Mouse (Mus musculus) stomach, postnatal 0 days (tissue): ENCODE results near the gene Timp3. TPM values are rescaled to one million over a fixed set of nuclear protein-coding genes. Genes with fewer than 3 reads are reported as not detected.

Source experiments
- ATAC-seq: fragments of 200-750 bp; cut with Nextera tagmentation; 2 replicates; pipeline ENCODE4 v1.8.0; 2017; ENCODE audit not compliant: low FRiP score, low TSS enrichment
- DNase-seq: peaks from one replicate; pipeline ENCODE4 v3.0.0-alpha.2; 2016; ENCODE audit warnings: low spot score
- H3K27ac ChIP-seq: fragments of 300-500 bp; sonication (generic); replicated peaks from 2 replicates; pipeline ENCODE4 v1.5.1; 2014; ENCODE audit warnings: mild to moderate bottlenecking, control low read depth
- H3K27me3 ChIP-seq: fragments of 300-500 bp; sonication (generic); 2 replicates; pipeline ENCODE4 v1.6.1; 2014; ENCODE audit warnings: low read length; ENCODE audit not compliant: control insufficient read depth, insufficient read depth
- H3K36me3 ChIP-seq: fragments of 300-500 bp; sonication (generic); 2 replicates; pipeline ENCODE4 v1.6.1; 2014; ENCODE audit warnings: low read length, mixed read lengths; ENCODE audit not compliant: control insufficient read depth, insufficient read depth
- H3K4me1 ChIP-seq: fragments of 300-500 bp; sonication (generic); replicated peaks from 2 replicates; pipeline ENCODE4 v1.6.1; 2014; ENCODE audit warnings: antibody characterized with exemption; ENCODE audit not compliant: control insufficient read depth, insufficient read depth
- H3K4me2 ChIP-seq: fragments of 300-500 bp; sonication (generic); replicated peaks from 2 replicates; pipeline ENCODE4 v1.6.1; 2014; ENCODE audit warnings: low read depth, mild to moderate bottlenecking, control low read depth, moderate library complexity
- H3K4me3 ChIP-seq: fragments of 300-500 bp; sonication (generic); 2 replicates; pipeline ENCODE4 v1.5.1; 2014; ENCODE audit warnings: low read depth, low read length, control low read depth
- H3K9ac ChIP-seq: fragments of 300-500 bp; sonication (generic); 2 replicates; pipeline ENCODE4 v1.6.1; 2014; ENCODE audit warnings: mild to moderate bottlenecking, low read length, control low read depth, mixed read lengths
- H3K9me3 ChIP-seq: fragments of 300-500 bp; sonication (generic); 2 replicates; pipeline ENCODE4 v1.6.1; 2016; ENCODE audit warnings: low read length; ENCODE audit not compliant: control insufficient read depth
- CTCF ChIP-seq: IDR thresholded peaks from 2 replicates; pipeline ENCODE4 v1.5.1; 2016; ENCODE audit warnings: antibody characterized with exemption, low read depth, mild to moderate bottlenecking, moderate library complexity
- EP300 ChIP-seq: optimal IDR thresholded peaks from 2 replicates; pipeline ENCODE3; 2016; ENCODE audit warnings: antibody characterized with exemption
- WGBS: fragments of 180-500 bp; shearing (Covaris S2); extraction: QIAGEN DNeasy Blood & Tissue Kit; methylation state at CpG from one replicate; pipeline ENCODE4 v1.1.7; 2014; 5-methylcytosine and 5-hydroxymethylcytosine counted together
- polyA plus RNA-seq: library from polyadenylated mRNA; unstranded; fragments of >200 nt; fragmentation: Nextera tagmentation; extraction: Ambion mirVana; gene quantifications from 2 replicates; pipeline ENCODE4 v1.2.1, GENCODE M21; 2015

The Timp3 gene
- polyA plus RNA-seq = 33.0 and 33.9 TPM in 2 replicates

GRCm38 (mm10) chr10:86300293-86301116 is at the start of gene Timp3:
Gene Timp3, plus strand, starts transcription at chr10:86300372.
- no peaks in the 10 kb centered on the region for H3K4me1 ChIP-seq
- H3K4me2 ChIP-seq = peak within 1 kb of the TSS; percentile 88
- ATAC-seq (peak; percentile 77), DNase-seq (peak; percentile 69)
- no peaks in the 10 kb centered on the region for H3K36me3 ChIP-seq
- WGBS = under 1% methylated on average over 63 of the region's 65 CpGs
- peak; percentile 4; the same call in 1 of the 2 replicates for TF ChIP-seq CTCF
- TF ChIP-seq EP300 = no peak
- H3K9me3 ChIP-seq = no peaks in the 10 kb centered on the region
- H3K4me3 ChIP-seq = peak within 1 kb of the TSS; percentile 73
- H3K27ac ChIP-seq = peak within 1 kb of the TSS; percentile 86
- H3K9ac ChIP-seq = peak within 1 kb of the TSS; percentile 81
- H3K27me3 ChIP-seq = no peaks in the 10 kb centered on the region

GRCm38 (mm10) chr10:86256221-86256620 is 44.0 kb upstream of the Timp3 start:
- Histone ChIP-seq H3K36me3 (no peaks in the 10 kb centered on the region), H3K27ac (no peak overlapping the region), H3K27me3 (no peaks in the 10 kb centered on the region), H3K4me2 (no peak overlapping the region), H3K9ac (no peak overlapping the region), H3K4me3 (no peak overlapping the region), H3K4me1 (no peaks in the 10 kb centered on the region), H3K9me3 (no peaks in the 10 kb centered on the region)
- no peak for ATAC-seq
- DNase-seq = no peak
- WGBS = 53% methylated on average over 4 of the region's 4 CpGs
- TF ChIP-seq EP300 (no peak), CTCF (no peak)

GRCm38 (mm10) chr10:86257045-86257444 is 43.1 kb upstream of the Timp3 start:
- no peak overlapping the region for H3K27ac ChIP-seq
- H3K4me3 ChIP-seq = no peak overlapping the region
- no peaks in the 10 kb centered on the region for H3K27me3 ChIP-seq
- H3K4me1 ChIP-seq = no peaks in the 10 kb centered on the region
- DNase-seq (no peak), ATAC-seq (no peak)
- no peaks in the 10 kb centered on the region for H3K36me3 ChIP-seq
- no peak overlapping the region for H3K9ac ChIP-seq
- no peak overlapping the region for H3K4me2 ChIP-seq
- TF ChIP-seq CTCF (no peak), EP300 (no peak)
- H3K9me3 ChIP-seq = no peaks in the 10 kb centered on the region
- 71% methylated on average over 3 of the region's 3 CpGs for WGBS

GRCm38 (mm10) chr10:86258046-86258445 is 42.1 kb upstream of the Timp3 start:
- H3K4me1 ChIP-seq = no peaks in the 10 kb centered on the region
- no peaks in the 10 kb centered on the region for H3K36me3 ChIP-seq
- H3K9me3 ChIP-seq = no peaks in the 10 kb centered on the region
- DNase-seq = no peak
- no peak overlapping the region for H3K4me2 ChIP-seq
- TF ChIP-seq CTCF (no peak), EP300 (no peak)
- H3K4me3 ChIP-seq = no peak overlapping the region
- H3K27me3 ChIP-seq = no peaks in the 10 kb centered on the region
- H3K9ac ChIP-seq = no peak overlapping the region
- 50% methylated on average over 4 of the region's 4 CpGs for WGBS
- H3K27ac ChIP-seq = no peak overlapping the region
- no peak for ATAC-seq

GRCm38 (mm10) chr10:86258992-86259391 is 41.2 kb upstream of the Timp3 start:
- Histone ChIP-seq H3K4me2 (no peak overlapping the region), H3K27me3 (no peaks in the 10 kb centered on the region), H3K9me3 (no peaks in the 10 kb centered on the region), H3K9ac (no peak overlapping the region), H3K4me3 (no peak overlapping the region), H3K36me3 (no peaks in the 10 kb centered on the region), H3K4me1 (no peaks in the 10 kb centered on the region), H3K27ac (no peak overlapping the region)
- TF ChIP-seq CTCF = no peak
- TF ChIP-seq EP300 = no peak
- DNase-seq (no peak), ATAC-seq (no peak)
- WGBS = 83% methylated on average over 3 of the region's 3 CpGs

- 57% methylated on average over 2 of the region's 2 CpGs for WGBS
- H3K4me1 ChIP-seq = no peaks in the 10 kb centered on the region
- no peak for DNase-seq
- H3K27me3 ChIP-seq = no peaks in the 10 kb centered on the region
- H3K27ac ChIP-seq = no peak overlapping the region
- no peak for TF ChIP-seq CTCF
- no peak for TF ChIP-seq EP300
- no peak for ATAC-seq
- H3K9ac ChIP-seq = no peak overlapping the region
- no peaks in the 10 kb centered on the region for H3K9me3 ChIP-seq
- no peak overlapping the region for H3K4me3 ChIP-seq
- no peak overlapping the region for H3K4me2 ChIP-seq
- no peaks in the 10 kb centered on the region for H3K36me3 ChIP-seq
These were observed 38.4 kb upstream of the Timp3 start for GRCm38 (mm10) chr10:86261725-86262124.
